Mouse (Mus musculus) embryonic fibroblast, embryonic 13.5 days (primary cell): ENCODE data around the gene Slc15a3. TPM values are rescaled to one million over a fixed set of nuclear protein-coding genes. Genes with fewer than 3 reads are reported as not detected.

Experiments used
- H3K27ac ChIP-seq: 2 replicates; pipeline ENCODE4 v1.5.1; 2012; ENCODE audit warnings: low read length, control low read depth, inconsistent platforms; ENCODE audit not compliant: insufficient read depth
- H3K4me1 ChIP-seq: 2 replicates; pipeline ENCODE4 v1.6.1; 2011; ENCODE audit warnings: low read length; ENCODE audit not compliant: control insufficient read depth, insufficient read depth
- H3K4me3 ChIP-seq: 2 replicates; pipeline ENCODE4 v1.5.1; 2011; ENCODE audit warnings: mild to moderate bottlenecking, control low read depth, low read length; ENCODE audit not compliant: insufficient read depth
- CTCF ChIP-seq: IDR thresholded peaks from 2 replicates; pipeline ENCODE4 v1.5.1; 2011; ENCODE audit warnings: mild to moderate bottlenecking, control low read depth, low read length, moderate library complexity, borderline replicate concordance; ENCODE audit not compliant: insufficient read depth
- POLR2A ChIP-seq: IDR thresholded peaks from 2 replicates; pipeline ENCODE4 v1.6.1; 2011; ENCODE audit warnings: low read depth, mild to moderate bottlenecking, control low read depth, low read length, moderate library complexity
- polyA plus RNA-seq: library from polyadenylated mRNA; stranded (reverse); fragments of >200 nt; gene quantifications from 2 replicates; pipeline ENCODE4 v1.2.4, GENCODE M21; 2011; ENCODE audit warnings: low read depth; ENCODE audit not compliant: missing spikeins, insufficient read length

The Slc15a3 gene
- polyA plus RNA-seq, 1 experiment: 2.1 TPM

DNA sequence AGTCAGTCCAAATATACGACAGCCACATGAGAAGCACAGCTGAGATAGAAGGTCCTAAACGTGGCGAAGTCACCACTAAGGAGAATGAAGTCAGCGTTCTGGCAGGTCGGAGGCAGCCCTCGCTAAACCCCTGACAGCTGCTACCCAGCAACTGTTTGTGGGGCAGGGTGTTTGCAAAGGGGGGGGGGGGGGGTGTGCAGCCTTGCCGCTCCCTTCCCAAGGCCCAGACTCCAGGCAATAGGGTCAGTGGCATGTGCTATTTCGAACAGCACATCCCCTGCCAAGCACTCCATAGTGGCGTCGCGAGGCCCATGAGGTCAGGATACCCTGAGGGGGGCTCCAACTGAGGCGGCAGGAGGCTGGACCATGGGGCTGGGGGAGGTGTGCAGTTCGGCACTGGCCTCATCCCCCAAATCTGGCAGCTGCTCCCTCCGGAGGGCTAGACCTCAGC is 41.5 kb downstream of the Slc15a3 start:
- H3K27ac ChIP-seq: no peak overlapping the region
- H3K4me3 ChIP-seq: peak overlapping the region; percentile 60
- peaks cover 3% of the 10 kb centered on the region for H3K4me1 ChIP-seq
- TF ChIP-seq POLR2A: no peak
- no peak for TF ChIP-seq CTCF

DNA sequence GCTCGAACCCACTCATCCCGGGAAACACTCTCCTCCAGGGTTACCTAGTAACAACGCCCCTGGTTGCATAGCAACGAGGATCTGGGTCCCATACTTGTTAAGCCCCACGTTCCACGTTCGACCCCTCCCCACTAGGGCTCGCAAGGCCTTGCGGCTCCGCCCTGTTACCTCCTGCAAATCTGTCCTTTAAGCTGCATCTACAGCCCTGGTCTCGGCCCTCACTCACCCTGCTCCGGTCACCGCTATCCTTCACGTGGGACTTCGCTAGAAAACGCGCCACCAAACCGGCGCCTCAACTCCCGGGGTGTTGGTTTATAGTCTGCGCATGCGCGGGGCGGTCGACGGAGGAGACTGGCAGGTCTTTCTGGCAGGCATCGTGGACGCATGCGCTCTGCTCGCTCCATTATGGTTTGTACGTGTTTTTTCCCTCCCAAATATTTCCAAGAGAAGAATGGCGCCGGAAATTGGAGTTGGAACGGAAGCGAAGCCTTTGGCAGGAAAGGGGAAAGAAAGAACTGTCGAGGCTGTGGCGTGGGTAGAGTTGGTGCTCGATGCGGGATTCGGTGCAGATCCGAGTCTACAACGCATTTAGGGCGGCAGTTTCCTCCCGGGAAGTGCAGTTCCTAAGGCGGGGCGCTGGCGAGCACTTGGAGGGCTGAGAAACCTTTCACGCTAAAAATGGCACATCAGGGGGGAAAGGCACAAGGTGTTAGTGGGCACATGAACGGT is 42.1 kb downstream of the Slc15a3 start, which contains the start of gene Tmem109:
Gene Tmem109, minus strand, starts transcription at position 576 of the 729 bp plus-strand sequence.
- peak; percentile 59 for TF ChIP-seq POLR2A
- no peak for TF ChIP-seq CTCF
- Histone ChIP-seq H3K4me1 (peaks cover 3% of the 10 kb centered on the region), H3K4me3 (peak within 1 kb of the TSS; percentile 60), H3K27ac (peak within 1 kb of the TSS; percentile 55)

DNA sequence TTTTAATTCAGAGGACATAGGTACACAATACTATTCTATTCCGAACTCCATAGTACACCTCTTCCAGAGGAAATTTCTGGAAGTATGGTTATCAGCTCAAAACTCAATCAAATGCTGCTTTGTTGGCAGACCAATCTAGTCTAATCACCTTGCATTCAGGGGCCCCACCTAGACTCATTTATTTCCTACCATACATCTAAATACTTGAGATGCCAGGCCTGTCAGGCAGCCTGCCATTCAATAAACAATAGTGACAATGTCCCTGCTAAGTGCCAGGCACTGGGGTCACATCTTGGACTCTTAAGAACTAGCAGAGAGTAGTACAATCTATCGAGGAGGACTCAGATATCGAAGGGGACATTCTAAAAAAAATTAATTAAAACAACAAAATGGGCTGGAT is 52.7 kb downstream of the Slc15a3 start:
- TF ChIP-seq POLR2A (no peak), CTCF (no peak)
- Histone ChIP-seq H3K27ac (no peak overlapping the region), H3K4me1 (peaks cover 5% of the 10 kb centered on the region), H3K4me3 (no peak overlapping the region)

DNA sequence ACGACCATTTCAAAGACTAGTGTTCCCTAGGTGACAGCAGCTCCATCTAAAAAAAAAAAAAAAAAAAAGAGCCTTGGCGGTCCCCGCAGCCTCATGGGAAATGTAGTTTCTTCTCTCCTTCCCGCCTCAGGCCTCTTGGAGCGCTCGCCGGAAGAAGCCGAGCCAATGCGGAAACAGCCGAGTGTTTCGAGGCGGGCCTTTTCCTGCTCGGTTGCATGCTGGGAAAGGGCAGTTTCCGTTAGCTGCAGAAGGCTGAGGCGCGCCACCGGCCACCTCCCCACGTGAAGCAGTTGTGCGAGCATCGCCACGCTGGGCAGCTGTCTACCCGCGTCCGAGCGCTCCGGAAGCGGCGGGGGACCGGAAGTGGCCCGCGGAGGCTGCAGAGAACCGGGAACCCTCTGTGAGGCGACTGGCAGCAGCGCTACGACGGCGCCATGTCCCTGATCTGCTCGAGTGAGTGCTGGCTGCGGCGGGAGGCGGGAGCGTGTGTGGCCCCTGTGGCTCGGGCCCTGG is 55.5 kb downstream of the Slc15a3 start, which contains the start of gene Prpf19:
Gene Prpf19, plus strand, starts transcription at position 216 of the 513 bp plus-strand sequence.
- peak within 1 kb of the TSS; percentile 85 for H3K4me3 ChIP-seq
- peaks cover 5% of the 10 kb centered on the region for H3K4me1 ChIP-seq
- peak; percentile 88 for TF ChIP-seq POLR2A
- TF ChIP-seq CTCF: no peak
- H3K27ac ChIP-seq: peak within 1 kb of the TSS; percentile 65

DNA sequence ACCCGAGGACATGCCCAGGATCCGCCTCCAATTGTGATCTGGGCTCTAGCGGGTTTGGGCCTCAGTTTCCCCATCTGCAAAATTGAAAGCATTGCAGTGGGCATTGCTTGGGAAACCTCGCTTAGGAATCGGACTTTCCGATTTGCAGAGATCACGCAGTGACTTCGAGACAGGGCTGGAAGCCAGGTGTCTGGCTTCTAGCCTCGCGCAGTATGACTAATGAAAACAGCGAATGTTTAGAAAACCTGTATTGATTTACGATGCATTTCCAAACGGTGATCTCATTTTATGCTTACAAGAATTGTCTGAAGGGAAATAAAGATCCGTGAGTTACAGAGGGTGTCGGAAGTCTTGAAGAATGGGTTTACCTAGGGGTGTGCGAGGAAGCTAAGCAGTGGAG is 56.2 kb downstream of the Slc15a3 start:
- H3K4me3 ChIP-seq: peak overlapping the region; percentile 85
- TF ChIP-seq POLR2A (no peak), CTCF (no peak)
- H3K4me1 ChIP-seq: peaks cover 5% of the 10 kb centered on the region
- peak overlapping the region; percentile 65 for H3K27ac ChIP-seq

DNA sequence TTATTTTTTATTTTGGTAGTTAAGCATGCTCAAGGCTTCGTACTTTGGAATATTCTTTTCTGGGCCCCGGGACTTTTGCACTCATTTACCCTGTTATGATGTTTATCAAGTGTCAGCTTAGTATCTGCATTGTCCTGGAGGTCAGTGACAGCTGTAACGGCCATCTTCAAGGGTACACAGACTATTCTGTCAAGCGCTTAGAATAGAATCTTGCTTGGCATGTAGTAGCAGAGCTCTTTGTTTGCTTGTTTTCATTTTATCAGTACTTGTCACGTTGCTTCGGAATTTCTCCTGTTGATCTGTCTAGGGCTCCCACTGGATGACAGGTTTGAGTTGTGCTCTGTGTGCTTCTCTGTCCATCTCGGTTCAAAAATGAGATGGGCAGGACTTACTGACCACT is 57.3 kb downstream of the Slc15a3 start:
- no peak for TF ChIP-seq CTCF
- no peak for TF ChIP-seq POLR2A
- Histone ChIP-seq H3K27ac (no peak overlapping the region), H3K4me3 (peak overlapping the region; percentile 85; the same call in 1 of the 2 replicates), H3K4me1 (peaks cover 5% of the 10 kb centered on the region)

DNA sequence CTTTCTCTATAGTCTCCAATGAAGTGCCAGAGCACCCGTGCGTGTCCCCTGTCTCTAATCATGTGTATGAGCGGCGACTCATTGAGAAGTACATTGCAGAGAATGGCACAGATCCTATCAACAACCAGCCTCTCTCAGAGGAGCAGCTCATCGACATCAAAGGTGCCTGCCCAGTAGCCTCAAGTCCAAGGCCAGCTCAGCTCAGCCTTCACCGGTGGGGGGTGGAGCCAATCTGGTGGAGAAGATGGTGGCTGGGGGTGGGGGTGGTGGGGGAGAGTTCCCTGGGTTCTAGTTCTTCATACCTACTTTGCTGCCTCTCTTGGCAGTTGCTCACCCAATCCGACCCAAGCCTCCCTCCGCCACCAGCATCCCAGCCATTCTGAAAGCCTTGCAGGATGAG is 58.0 kb downstream of the Slc15a3 start:
- H3K4me1 ChIP-seq: peaks cover 5% of the 10 kb centered on the region
- H3K27ac ChIP-seq: no peak overlapping the region
- H3K4me3 ChIP-seq: no peak overlapping the region
- TF ChIP-seq POLR2A (no peak), CTCF (no peak)

DNA sequence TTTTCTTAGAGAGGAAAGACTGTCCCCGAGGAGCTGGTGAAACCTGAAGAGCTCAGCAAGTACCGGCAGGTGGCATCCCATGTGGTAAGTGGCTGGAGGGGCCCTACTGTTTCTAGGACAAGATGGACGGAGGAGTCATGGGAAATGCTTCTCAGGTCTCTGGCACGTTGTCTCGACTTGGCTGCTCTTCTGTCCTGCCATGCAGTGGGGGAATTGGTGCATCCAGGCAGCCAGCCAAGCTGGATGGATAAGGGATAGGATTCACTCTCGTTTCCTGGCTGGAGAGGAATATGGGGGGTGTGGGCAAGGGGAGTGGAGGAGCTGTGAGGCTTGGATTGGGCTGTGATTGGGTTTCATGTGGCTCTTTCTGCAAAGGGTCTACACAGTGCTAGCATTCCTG is 60.8 kb downstream of the Slc15a3 start:
- H3K4me3 ChIP-seq: no peak overlapping the region
- H3K27ac ChIP-seq: no peak overlapping the region
- TF ChIP-seq POLR2A: no peak
- TF ChIP-seq CTCF: no peak
- H3K4me1 ChIP-seq: peaks cover 5% of the 10 kb centered on the region

DNA sequence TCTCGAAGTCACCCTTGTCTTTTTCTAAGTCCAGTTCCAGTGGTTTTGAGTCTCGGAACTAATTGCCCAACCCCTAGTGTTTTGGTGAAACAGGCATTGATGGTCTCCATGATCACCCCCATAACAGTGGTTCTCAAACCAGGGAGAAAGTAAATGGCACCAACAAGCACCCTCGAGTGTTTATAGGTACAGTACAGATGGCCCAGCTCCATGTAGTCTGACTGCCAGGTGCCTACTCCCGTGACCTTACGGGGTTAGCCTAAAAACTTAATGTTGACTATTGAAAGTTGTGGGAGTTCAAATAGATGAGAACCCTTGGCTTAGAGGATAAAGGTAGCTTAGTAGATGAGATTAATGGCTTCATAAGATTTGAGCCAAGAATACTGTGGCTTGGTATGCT is 61.5 kb downstream of the Slc15a3 start:
- TF ChIP-seq POLR2A (no peak), CTCF (no peak)
- H3K27ac ChIP-seq: no peak overlapping the region
- peaks cover 5% of the 10 kb centered on the region for H3K4me1 ChIP-seq
- H3K4me3 ChIP-seq: no peak overlapping the region

DNA sequence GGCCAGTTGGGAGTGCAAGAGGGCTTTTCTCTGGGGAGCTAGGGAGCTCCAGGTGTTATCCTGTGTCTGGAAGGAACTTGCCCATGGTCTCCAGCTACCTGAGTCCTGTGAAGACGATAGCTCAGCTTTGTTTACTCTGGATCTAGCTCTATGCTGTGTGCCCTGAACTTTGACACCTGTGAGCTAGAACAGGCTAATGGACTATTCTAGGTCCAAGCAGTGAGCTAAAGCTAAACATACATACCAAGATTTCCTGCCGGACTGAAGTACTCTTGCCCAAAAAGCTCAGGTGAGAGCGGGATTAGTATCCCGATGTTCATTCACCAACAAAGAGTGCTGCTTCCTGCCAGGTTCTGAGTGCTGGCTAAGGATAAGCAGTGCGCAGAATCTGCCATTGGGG is 65.0 kb downstream of the Slc15a3 start:
- H3K4me3 ChIP-seq: no peak overlapping the region
- no peak overlapping the region for H3K27ac ChIP-seq
- no peak for TF ChIP-seq POLR2A
- TF ChIP-seq CTCF: no peak
- peaks cover 6% of the 10 kb centered on the region for H3K4me1 ChIP-seq
